ENCODE assay signal across 16 mouse cellular contexts in genomic region chr12:33197746-33198145, GRCm38 (mm10). TPM values are rescaled to one million over a fixed set of nuclear protein-coding genes. Genes with fewer than 3 reads are reported as not detected.
DNase-seq lines count a peak whose midpoint lies in the region; ATAC-seq lines count a peak whose summit lies in the region.
"Had no signal": no experiment of that assay in that cellular context is flagged by ENCODE, and none has a peak within 500 bp of the region (broad histone marks: within the 10 kb centered on the region; RNA-seq: fewer than 3 reads in every experiment).

No protein-coding gene starts in this region.

- no peak overlapping the region for H3K4me2 ChIP-seq in forebrain, embryonic 14.5 days (ENCODE audit: low read length)
- no peak overlapping the region for H3K4me2 ChIP-seq in forebrain, embryonic 16.5 days (ENCODE audit: low read length)
- H3K4me2 ChIP-seq in neural tube, embryonic 11.5 days (ENCODE audit: low read depth), result no peak overlapping the region
- H3K4me2 ChIP-seq: embryonic facial prominence, embryonic 12.5 days; hindbrain, embryonic 15.5 days; limb, embryonic 15.5 days had no signal

- 0 out of 2 replicates have a peak, but pooled peaks cover 6% of the 10 kb centered on the region for H3K9me3 ChIP-seq in forebrain, embryonic 14.5 days (replicated peaks; ENCODE audit: control insufficient read depth, low read length)
- peaks cover 2% of the 10 kb centered on the region; the same call in 1 of the 2 replicates for H3K9me3 ChIP-seq in forebrain, embryonic 16.5 days (ENCODE audit: control insufficient read depth, low read length)
- no peaks in the 10 kb centered on the region for H3K9me3 ChIP-seq in neural tube, embryonic 11.5 days (ENCODE audit: control insufficient read depth, low read length)
- H3K9me3 ChIP-seq: embryonic facial prominence, embryonic 12.5 days; hindbrain, embryonic 15.5 days; limb, embryonic 15.5 days had no signal

- WGBS in forebrain, embryonic 14.5 days, result 53% methylated on average over 6 of the region's 6 CpGs
- WGBS in forebrain, embryonic 16.5 days, result 57% methylated on average over 6 of the region's 6 CpGs
- 68% methylated on average over 6 of the region's 6 CpGs for WGBS in neural tube, embryonic 11.5 days

- peak; percentile 27 for DNase-seq in forebrain, embryonic 14.5 days (ENCODE audit: low spot score)
- DNase-seq in neural tube, embryonic 11.5 days (ENCODE audit: low spot score), result no peak
- no peak for DNase-seq in neural tube, embryonic 10.5 days (ENCODE audit: extremely low spot score, low spot score)
- peak; percentile 36 for DNase-seq in gastrocnemius, postnatal 25 days
- peak; percentile 65 for DNase-seq in skeletal muscle tissue, adult 2 months (ENCODE audit: low read depth, low spot score)
- no peak for DNase-seq in liver
- no peak for DNase-seq in yolk sac, embryonic 10.5 days (ENCODE audit: low spot score)
- DNase-seq: adrenal gland, postnatal 14 days; kidney, adult 18-20 months; kidney, postnatal 36 days; lung, adult 2 months had no signal

- H3K27ac ChIP-seq in forebrain, embryonic 14.5 days (ENCODE audit: low read depth, low read length), result no peak overlapping the region
- no peak overlapping the region for H3K27ac ChIP-seq in forebrain, embryonic 16.5 days (ENCODE audit: low read length)
- H3K27ac ChIP-seq in neural tube, embryonic 11.5 days (ENCODE audit: low read depth, low read length), result no peak overlapping the region
- H3K27ac ChIP-seq: embryonic facial prominence, embryonic 12.5 days; hindbrain, embryonic 15.5 days; limb, embryonic 15.5 days; macrophage had no signal

- H3K9ac ChIP-seq in forebrain, embryonic 14.5 days (ENCODE audit: low read length), result no peak overlapping the region
- H3K9ac ChIP-seq in forebrain, embryonic 16.5 days (replicated peaks; ENCODE audit: low read depth, low read length), result no peak overlapping the region
- H3K9ac ChIP-seq in neural tube, embryonic 11.5 days (ENCODE audit: low read length), result no peak overlapping the region
- H3K9ac ChIP-seq: embryonic facial prominence, embryonic 12.5 days; hindbrain, embryonic 15.5 days; limb, embryonic 15.5 days had no signal

- no peaks in the 10 kb centered on the region for H3K36me3 ChIP-seq in forebrain, embryonic 14.5 days (ENCODE audit: control insufficient read depth, insufficient read depth, low read length)
- no peaks in the 10 kb centered on the region for H3K36me3 ChIP-seq in forebrain, embryonic 16.5 days (ENCODE audit: control insufficient read depth, insufficient read depth)
- H3K36me3 ChIP-seq in neural tube, embryonic 11.5 days (ENCODE audit: control insufficient read depth, insufficient read depth, low read length), result no peaks in the 10 kb centered on the region
- H3K36me3 ChIP-seq: embryonic facial prominence, embryonic 12.5 days; hindbrain, embryonic 15.5 days; limb, embryonic 15.5 days had no signal

- peaks cover 19% of the 10 kb centered on the region for H3K4me1 ChIP-seq in forebrain, embryonic 14.5 days (ENCODE audit: control insufficient read depth, insufficient read depth, low read length)
- H3K4me1 ChIP-seq in forebrain, embryonic 16.5 days (replicated peaks; ENCODE audit: control insufficient read depth, insufficient read depth, low read length), result peaks cover 9% of the 10 kb centered on the region; the same call in 1 of the 2 replicates
- peaks cover 14% of the 10 kb centered on the region for H3K4me1 ChIP-seq in neural tube, embryonic 11.5 days (ENCODE audit: control insufficient read depth, insufficient read depth, low read length)

- no peaks in the 10 kb centered on the region for H3K27me3 ChIP-seq in forebrain, embryonic 14.5 days (replicated peaks; ENCODE audit: control insufficient read depth, insufficient read depth, low read length)
- H3K27me3 ChIP-seq in forebrain, embryonic 16.5 days (replicated peaks; ENCODE audit: control insufficient read depth, insufficient read depth, low read length), result no peaks in the 10 kb centered on the region
- H3K27me3 ChIP-seq in neural tube, embryonic 11.5 days (ENCODE audit: control insufficient read depth, insufficient read depth, low read length), result no peaks in the 10 kb centered on the region
- H3K27me3 ChIP-seq: embryonic facial prominence, embryonic 12.5 days; hindbrain, embryonic 15.5 days; limb, embryonic 15.5 days had no signal

- no peak for ATAC-seq in forebrain, embryonic 14.5 days
- no peak for ATAC-seq in forebrain, embryonic 16.5 days
- peak; percentile 36; the same call in 1 of the 2 replicates for ATAC-seq in neural tube, embryonic 11.5 days (ENCODE audit: insufficient read depth, low FRiP score, low TSS enrichment)

- no peak overlapping the region for H3K4me3 ChIP-seq in forebrain, embryonic 14.5 days (ENCODE audit: low read depth, low read length)
- no peak overlapping the region for H3K4me3 ChIP-seq in forebrain, embryonic 16.5 days (replicated peaks; ENCODE audit: low read length)
- no peak overlapping the region for H3K4me3 ChIP-seq in neural tube, embryonic 11.5 days (ENCODE audit: low read depth, low read length)
- H3K4me3 ChIP-seq: embryonic facial prominence, embryonic 12.5 days; hindbrain, embryonic 15.5 days; limb, embryonic 15.5 days had no signal

RNA-seq across cellular contexts. Expression of gene Atxn7l1, which starts 50.3 kb away (rescaled TPM):
- 18.1 and 20.0 TPM in 2 replicates for polyA plus RNA-seq in forebrain, embryonic 14.5 days (2014; fragmentation: Nextera tagmentation; extraction: Ambion mirVana)
- 15.3 and 19.9 TPM in 2 replicates for polyA plus RNA-seq in forebrain, embryonic 16.5 days (2015; fragmentation: Nextera tagmentation; extraction: Ambion mirVana)
- polyA plus RNA-seq in neural tube, embryonic 11.5 days (2014; fragmentation: Nextera tagmentation; extraction: Ambion mirVana), result 21.3 and 22.2 TPM in 2 replicates
- total RNA-seq in gastrocnemius, postnatal 25 days (2021), result 10 to 100 TPM; 16.4 to 17.7 TPM

Comparison
In these comparisons a context has a peak if more than half of its experiments do, and no peak if none do; other contexts are left out.
1. DNase-seq: peak in forebrain, embryonic 14.5 days (single experiment), gastrocnemius, postnatal 25 days (single experiment) and skeletal muscle tissue, adult 2 months (single experiment); none in neural tube, embryonic 11.5 days (single experiment), neural tube, embryonic 10.5 days (single experiment), liver (single experiment) and yolk sac, embryonic 10.5 days (single experiment).